Mouse (Mus musculus) mouse trophoblast stem cell (cell line): ENCODE results near the gene Derl3.

Experiments used
- in situ Hi-C, 2 experiments: fragments of 300-500 bp; cut with MseI, MboI; formaldehyde crosslinking; loops; 2 replicates in 1 of 2; 3 replicates in 1 of 2; pipeline ENCODE4 v1.15.1; 2025

Derl3 gene

GRCm38 (mm10) chr10:75941042-75941824, 48.0 kb downstream of the Derl3 start:
- in situ Hi-C loops = no loop called here

GRCm38 (mm10) chr10:75942736-75943477, 49.7 kb downstream of the Derl3 start, which contains the start of gene Vpreb3:
Gene Vpreb3 (plus strand): TSS chr10:75943057.
- in situ Hi-C loops = no loop called here

DNA sequence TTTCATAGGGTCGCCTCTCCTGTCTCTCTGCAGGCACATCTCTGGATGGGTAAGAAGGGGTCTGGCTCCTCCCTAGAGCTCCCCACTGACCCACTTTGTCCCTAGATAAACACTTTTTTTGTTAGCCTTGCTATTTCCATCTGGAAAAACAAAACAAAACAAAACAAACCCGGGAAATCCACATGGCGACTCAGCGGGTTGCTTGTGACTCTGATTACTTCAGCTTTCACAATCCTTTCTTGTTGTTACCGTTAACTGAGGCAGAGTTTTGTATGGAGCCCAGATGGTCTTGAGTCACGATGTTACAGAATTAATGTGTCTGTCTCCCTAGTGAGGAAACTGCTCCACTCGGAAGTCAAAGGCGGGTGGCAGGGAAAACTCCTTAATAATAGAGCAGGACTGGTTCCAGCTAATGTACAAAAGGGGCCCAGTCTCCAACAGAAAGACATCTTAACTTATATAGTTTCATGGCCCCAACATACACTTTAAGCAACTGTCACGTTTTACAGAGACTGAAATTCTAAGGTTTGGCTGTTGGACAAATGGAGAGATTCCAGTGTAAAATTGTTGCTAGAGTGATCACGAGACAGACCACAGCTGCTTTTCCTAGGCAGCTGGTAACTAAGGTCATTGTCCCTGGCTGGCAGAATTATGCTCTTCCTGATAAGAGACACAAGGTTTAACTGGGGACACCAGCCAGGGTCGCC, 51.0 kb downstream of the Derl3 start:
- in situ Hi-C loops = no loop called here

GRCm38 (mm10) chr10:75945213-75945612, 52.0 kb downstream of the Derl3 start:
- in situ Hi-C loops = no loop called here
